Comparison of ENCODE assay signal across 25 mouse cellular contexts in genomic region chr7:140788053-140788435, GRCm38 (mm10). TPM values are rescaled to one million over a fixed set of nuclear protein-coding genes. Genes with fewer than 3 reads are reported as not detected.
"Had no signal": no experiment of that assay in that cellular context is flagged by ENCODE, and none has a peak within 500 bp of the region (broad histone marks: within the 10 kb centered on the region; RNA-seq: fewer than 3 reads in every experiment).

No protein-coding gene starts in this region.

- H3K4me1 ChIP-seq: midbrain, embryonic 12.5 days; neural tube, embryonic 13.5 days; neural tube, embryonic 15.5 days; stomach, embryonic 15.5 days had no signal

- H3K4me3 ChIP-seq: midbrain, embryonic 12.5 days; myocyte; neural tube, embryonic 13.5 days; neural tube, embryonic 15.5 days; stomach, embryonic 15.5 days had no signal

- DNase-seq: lung, adult 18-20 months; lung, embryonic 14.5 days; lung, postnatal 10 days; lung, postnatal 4 days; midbrain, embryonic 14.5 days; retina, postnatal 1 day; right cerebral cortex, adult 18-20 months; right cerebral cortex, postnatal 14 days; thymus, adult 2 months; thymus, postnatal 25 days; thymus, postnatal 4 days had no signal

- H3K27me3 ChIP-seq: midbrain, embryonic 12.5 days; neural tube, embryonic 13.5 days; neural tube, embryonic 15.5 days; stomach, embryonic 15.5 days had no signal

- H3K36me3 ChIP-seq: midbrain, embryonic 12.5 days; neural tube, embryonic 13.5 days; neural tube, embryonic 15.5 days; stomach, embryonic 15.5 days had no signal

- H3K27ac ChIP-seq: liver, embryonic 14.5 days; midbrain, embryonic 12.5 days; neural tube, embryonic 13.5 days; neural tube, embryonic 15.5 days; stomach, embryonic 15.5 days; stomach, postnatal 0 days had no signal

- H3K9me3 ChIP-seq: midbrain, embryonic 12.5 days; neural tube, embryonic 13.5 days; stomach, embryonic 15.5 days had no signal

RNA-seq across cellular contexts. Expression of gene Syce1, which starts 0.4 kb away (rescaled TPM):
- total RNA-seq: megakaryocyte-erythroid progenitor cell, adult 5-6 weeks had no signal
- polyA plus RNA-seq: lung, embryonic 14.5 days; myocyte; neural tube, embryonic 11.5 days had no signal

RNA-seq across cellular contexts. Expression of gene Cyp2e1, which starts 24.5 kb away (rescaled TPM):
- total RNA-seq: megakaryocyte, adult 5-6 weeks; megakaryocyte-erythroid progenitor cell, adult 5-6 weeks had no signal
- polyA plus RNA-seq: lung, embryonic 14.5 days; midbrain, embryonic 12.5 days; midbrain, embryonic 14.5 days; midbrain, embryonic 16.5 days; myocyte; neural tube, embryonic 11.5 days; neural tube, embryonic 13.5 days; neural tube, embryonic 15.5 days had no signal

RNA-seq across cellular contexts. Expression of gene Zfp941, which starts 33.9 kb away (rescaled TPM):
- polyA plus RNA-seq: spleen, adult 2 months had no signal

RNA-seq across cellular contexts. Expression of gene Urah, which starts 46.8 kb away (rescaled TPM):
- total RNA-seq: megakaryocyte, adult 5-6 weeks; megakaryocyte-erythroid progenitor cell, adult 5-6 weeks had no signal
- polyA plus RNA-seq: midbrain, embryonic 14.5 days; midbrain, embryonic 16.5 days; neural tube, embryonic 13.5 days had no signal

RNA-seq across cellular contexts. Expression of gene Scgb1c1, which starts 57.3 kb away (rescaled TPM):
- total RNA-seq: megakaryocyte, adult 5-6 weeks; megakaryocyte-erythroid progenitor cell, adult 5-6 weeks had no signal
- polyA plus RNA-seq: liver, embryonic 14.5 days; liver, embryonic 16.5 days; lung, embryonic 14.5 days; midbrain, embryonic 12.5 days; midbrain, embryonic 14.5 days; midbrain, embryonic 16.5 days; myocyte; neural tube, embryonic 11.5 days; neural tube, embryonic 13.5 days; neural tube, embryonic 15.5 days; stomach, embryonic 15.5 days; stomach, postnatal 0 days; urinary bladder, adult 2 months had no signal
